Mouse (Mus musculus) kidney, postnatal 4 days (tissue): ENCODE measurements around the gene Hspa1a.
"Not testable (repeated sequence)": the region's sequence is repeated elsewhere in the genome, so short reads cannot be mapped to it uniquely, and the experiment has no call there.

Experiments
- DNase-seq, 2 experiments: peaks; one replicate each; pipeline ENCODE4 v3.0.0; 2021; ENCODE audit warnings: mixed read lengths in 2 of 2

The Hspa1a gene

DNA sequence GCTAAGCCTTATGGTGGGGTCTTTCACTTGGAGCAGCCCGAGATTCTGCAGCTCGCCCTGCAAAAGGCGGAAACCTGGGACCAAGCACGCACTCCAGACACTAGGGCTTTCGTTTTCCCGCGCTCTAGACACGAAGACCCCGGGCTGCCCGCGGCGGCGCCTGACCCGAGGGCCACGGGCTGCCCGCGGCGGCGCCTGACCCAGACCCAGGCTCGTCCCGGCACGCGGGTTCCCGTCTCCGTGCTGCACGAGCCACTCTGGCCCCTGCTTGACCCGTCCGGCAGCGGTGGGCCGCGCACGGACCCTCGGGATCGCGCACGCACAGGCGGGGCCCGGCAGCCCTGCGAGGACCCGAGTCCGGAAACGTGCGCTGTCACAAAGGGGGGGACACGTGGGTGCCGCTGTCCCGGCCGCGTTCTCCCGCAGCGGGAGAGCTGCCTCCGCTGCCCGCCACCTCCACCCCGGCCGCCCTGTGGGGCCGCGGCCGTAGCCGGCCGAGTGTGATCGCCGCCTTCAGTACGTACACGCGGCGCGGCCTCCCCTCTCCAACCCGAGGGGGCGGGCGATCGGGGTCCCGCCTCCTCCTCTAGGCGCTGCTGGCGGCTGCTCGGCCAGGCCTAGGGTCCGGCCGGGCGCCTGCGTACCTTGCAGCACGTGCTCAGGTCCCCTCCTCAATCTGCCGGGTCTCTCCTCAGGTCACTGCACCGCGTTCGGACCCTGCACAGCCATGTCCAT lies 28.9 kb upstream of the Hspa1a start, which contains the start of gene Vars:
Gene Vars (plus strand): TSS at position 271 of the 735 bp plus-strand sequence.
- DNase-seq: peak; percentile 90 to 94

GRCm38 (mm10) chr17:34999871-35000716 lies 28.1 kb upstream of the Hspa1a start:
- peak in 1 of 2 experiments; percentile 36 for DNase-seq

- DNase-seq: no peak
Observed at GRCm38 (mm10) chr17:34998526-34999430, 26.8 kb upstream of the Hspa1a start.

- DNase-seq: no peak
Observed at GRCm38 (mm10) chr17:34997142-34997483, 25.2 kb upstream of the Hspa1a start.

DNA sequence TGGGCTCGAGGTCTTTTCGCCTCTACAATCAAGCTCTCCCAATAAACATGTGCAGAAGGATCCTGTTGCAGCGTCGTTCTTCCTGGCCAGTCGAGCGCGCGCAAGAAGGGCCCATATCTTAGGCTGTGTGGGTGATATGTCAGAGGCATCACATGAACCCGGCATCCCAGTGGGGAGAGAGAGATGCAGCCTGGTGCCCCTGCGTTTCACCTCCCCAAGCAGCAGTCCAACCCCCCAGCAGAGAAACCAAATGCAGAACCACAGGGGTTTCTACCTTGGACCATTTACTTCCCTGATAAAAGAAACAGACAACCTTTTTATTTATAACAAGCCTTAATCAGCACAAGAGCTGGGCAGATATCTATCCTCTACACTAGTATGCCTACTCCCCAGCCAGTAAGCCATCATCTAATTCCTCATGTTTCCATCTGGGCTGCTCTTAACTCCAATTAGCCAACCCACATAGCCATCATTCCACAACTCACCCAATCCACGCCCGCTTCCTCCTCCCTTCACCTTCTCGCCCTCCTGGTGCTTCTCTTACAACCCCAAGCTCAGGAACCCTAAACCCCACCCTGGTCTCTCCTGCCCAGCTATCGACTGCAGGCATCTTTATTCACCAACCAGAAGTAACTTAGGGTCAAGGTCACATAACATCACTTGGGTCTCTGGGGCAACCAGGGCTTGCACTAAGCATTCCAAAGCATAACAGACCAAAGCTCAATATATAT lies 24.6 kb upstream of the Hspa1a start:
- no peak for DNase-seq

- not testable (repeated sequence) for DNase-seq
Observed at GRCm38 (mm10) chr17:34995927-34996326, 24.0 kb upstream of the Hspa1a start.

- not testable (repeated sequence) for DNase-seq
Observed at GRCm38 (mm10) chr17:34995192-34995591, 23.2 kb upstream of the Hspa1a start.

DNA sequence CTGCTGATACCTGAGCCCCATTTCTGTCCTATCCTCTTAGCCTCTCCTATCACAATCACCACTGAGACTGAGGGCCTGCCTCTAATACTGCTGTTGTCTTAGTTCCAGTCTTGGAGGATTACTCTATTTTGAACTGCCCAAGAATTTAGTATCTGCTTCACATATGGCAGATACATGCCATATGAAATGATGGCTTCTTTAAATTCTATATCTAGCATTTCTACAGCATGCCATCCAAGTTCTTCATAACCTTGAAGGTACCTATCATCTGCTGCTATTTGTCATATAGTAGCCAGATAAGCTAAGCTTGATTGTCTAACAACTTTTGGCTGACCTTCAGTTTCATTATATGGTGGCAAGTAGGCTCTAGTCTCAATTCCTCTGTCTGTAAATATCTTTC lies 22.8 kb upstream of the Hspa1a start:
- DNase-seq: no peak

- no peak for DNase-seq
Observed at GRCm38 (mm10) chr17:34984218-34984617, 12.3 kb upstream of the Hspa1a start.

- no peak for DNase-seq
Observed at GRCm38 (mm10) chr17:34982328-34982727, 10.4 kb upstream of the Hspa1a start.

DNA sequence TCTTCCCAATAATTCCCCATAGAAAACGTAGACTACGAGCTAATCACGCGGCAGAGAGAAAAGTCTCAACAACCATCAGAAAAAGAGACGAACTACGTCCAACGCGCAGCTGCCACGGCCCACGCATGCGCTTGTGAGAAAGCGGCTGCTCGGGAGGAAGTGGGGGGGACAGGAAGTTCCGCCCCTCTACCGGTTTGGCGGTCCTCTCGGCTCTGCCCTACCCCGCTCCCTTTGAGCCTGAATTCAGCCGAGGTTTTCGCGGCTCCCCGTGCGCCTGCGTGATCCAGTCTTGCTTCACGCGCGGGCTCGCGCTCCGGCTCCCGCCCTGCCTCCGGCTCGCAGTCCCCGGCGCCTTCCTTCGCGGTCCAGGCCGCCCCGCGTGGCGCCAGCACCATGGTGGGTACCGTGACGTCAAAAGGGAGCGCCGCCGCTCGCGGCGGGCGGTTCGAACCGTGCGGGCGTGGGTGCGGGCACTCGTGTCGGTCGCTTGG lies 9.8 kb upstream of the Hspa1a start, which contains the start of gene Lsm2:
Gene Lsm2 (plus strand): TSS at position 173 of the 491 bp plus-strand sequence.
- peak; percentile 92 to 96 for DNase-seq

DNA sequence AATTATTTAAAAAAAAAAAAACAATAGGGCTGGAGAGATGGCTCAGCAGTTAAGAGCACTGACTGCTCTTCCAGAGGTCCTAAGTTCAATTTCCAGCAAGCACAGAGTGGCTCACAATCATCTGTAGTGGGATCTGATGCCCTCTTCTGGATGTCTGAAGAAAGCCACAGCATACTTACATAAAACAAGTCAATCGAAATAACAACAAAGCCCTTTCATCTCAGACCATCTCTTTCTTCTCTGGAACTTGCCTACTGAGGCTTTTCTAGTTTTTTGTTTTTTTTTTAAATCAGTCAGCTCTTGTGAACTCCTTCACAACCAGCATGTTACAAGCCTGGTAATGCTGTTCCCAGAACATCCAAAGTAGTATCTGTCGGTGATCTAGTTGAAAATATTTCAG lies 8.7 kb upstream of the Hspa1a start:
- DNase-seq: peak in 1 of 2 experiments; percentile 50

GRCm38 (mm10) chr17:34979631-34980030 lies 7.7 kb upstream of the Hspa1a start:
- no peak for DNase-seq

DNA sequence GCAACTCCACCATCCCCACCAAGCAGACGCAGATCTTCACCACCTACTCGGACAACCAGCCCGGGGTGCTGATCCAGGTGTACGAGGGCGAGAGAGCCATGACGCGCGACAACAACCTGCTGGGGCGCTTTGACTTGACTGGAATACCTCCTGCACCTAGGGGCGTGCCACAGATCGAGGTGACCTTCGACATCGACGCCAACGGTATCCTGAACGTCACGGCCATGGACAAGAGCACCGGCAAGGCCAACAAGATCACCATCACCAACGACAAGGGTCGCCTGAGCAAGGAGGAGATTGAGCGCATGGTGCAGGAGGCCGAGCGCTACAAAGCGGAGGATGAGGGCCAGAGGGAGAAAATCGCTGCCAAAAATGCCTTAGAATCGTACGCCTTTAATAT lies 6.3 kb upstream of the Hspa1a start:
- no peak for DNase-seq

DNA sequence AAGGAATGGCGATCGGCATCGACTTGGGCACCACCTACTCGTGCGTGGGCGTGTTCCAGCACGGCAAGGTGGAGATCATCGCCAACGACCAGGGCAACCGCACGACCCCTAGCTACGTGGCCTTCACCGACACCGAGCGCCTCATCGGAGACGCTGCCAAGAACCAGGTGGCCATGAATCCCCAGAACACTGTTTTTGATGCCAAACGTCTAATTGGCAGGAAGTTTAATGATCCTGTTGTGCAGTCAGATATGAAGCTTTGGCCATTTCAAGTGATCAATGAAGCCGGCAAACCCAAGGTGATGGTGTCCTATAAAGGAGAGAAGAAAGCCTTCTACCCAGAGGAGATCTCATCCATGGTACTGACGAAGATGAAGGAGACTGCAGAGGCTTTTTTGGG lies 5.0 kb upstream of the Hspa1a start:
- no peak for DNase-seq

- no peak for DNase-seq
Observed at GRCm38 (mm10) chr17:34975581-34976492, 3.9 kb upstream of the Hspa1a start.

GRCm38 (mm10) chr17:34971694-34972068 lies 275 bp downstream of the Hspa1a start:
- DNase-seq: not testable (repeated sequence)

DNA sequence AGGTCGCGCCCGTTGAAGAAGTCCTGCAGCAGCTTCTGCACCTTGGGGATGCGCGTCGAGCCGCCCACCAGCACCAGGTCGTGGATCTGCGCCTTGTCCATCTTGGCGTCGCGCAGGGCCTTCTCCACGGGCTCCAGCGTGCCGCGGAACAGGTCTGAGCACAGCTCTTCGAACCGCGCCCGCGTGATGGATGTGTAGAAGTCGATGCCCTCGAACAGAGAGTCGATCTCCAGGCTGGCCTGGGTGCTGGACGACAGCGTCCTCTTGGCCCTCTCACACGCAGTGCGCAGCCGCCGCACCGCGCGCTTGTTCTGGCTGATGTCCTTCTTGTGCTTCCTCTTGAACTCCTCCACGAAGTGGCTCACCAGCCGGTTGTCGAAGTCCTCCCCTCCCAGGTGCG lies 1.1 kb downstream of the Hspa1a start:
- not testable (repeated sequence) for DNase-seq

DNA sequence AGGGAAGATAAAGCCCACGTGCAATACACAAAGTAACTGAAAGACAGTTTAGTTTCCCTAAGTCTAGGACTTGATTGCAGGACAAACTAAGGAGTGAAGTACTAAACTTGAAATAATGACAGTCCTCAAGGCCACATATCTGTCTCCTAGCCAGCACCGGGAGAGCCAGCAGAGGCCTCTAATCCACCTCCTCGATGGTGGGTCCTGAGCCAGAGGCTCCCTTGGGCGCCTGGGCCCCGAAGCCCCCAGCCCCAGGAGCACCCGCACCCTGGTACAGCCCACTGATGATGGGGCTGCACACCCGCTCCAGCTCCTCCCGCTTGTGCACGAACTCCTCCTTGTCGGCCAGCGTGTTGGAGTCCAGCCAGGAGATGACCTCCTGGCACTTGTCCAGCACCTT lies 2.1 kb downstream of the Hspa1a start, which contains the start of gene Gm20481:
Gene Gm20481 (plus strand): TSS at position 91 of the 400 bp plus-strand sequence.
- not testable (repeated sequence) for DNase-seq

GRCm38 (mm10) chr17:34965627-34966026 lies 6.3 kb downstream of the Hspa1a start:
- DNase-seq: no peak

GRCm38 (mm10) chr17:34964640-34965049 lies 7.3 kb downstream of the Hspa1a start:
- peak; percentile 32 to 57 for DNase-seq
